Comparison of ENCODE assay signal across 8 mouse cellular contexts in the genomic region with DNA sequence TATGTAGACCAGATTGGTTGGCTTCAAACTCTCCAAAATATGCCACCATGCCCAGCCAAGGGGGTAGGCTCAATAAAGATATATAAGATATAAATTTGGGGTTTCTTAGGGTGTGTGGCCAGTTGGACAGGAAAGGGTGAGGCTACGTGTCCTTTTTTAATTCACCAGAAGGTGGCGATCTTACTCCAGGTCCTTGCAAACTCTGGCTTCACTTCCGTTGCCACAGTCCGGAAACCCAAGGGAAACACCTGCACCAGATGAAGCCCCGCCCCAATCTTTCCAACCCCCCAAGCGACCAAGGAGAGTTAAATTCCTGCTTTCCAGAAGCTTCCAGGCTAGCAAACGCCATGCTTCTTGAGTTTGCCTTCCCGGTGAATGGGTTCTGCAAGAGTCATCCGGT. TPM values are rescaled to one million over a fixed set of nuclear protein-coding genes. Genes with fewer than 3 reads are reported as not detected.
A peak's percentile ranks its signal among the peaks of the same experiment; 100 is the strongest.
DNase-seq lines count a peak whose midpoint lies in the region; ATAC-seq and TF ChIP-seq lines count a peak whose summit lies in the region.

No protein-coding gene starts in this region.

- peak; percentile 88 for TF ChIP-seq CTCF in liver, postnatal 0 days (IDR thresholded peaks at IDR 0.05; ENCODE audit: low read depth)

- 0 out of 2 replicates have a peak overlapping the region, but pooled peaks have one; percentile 46 for H3K27ac ChIP-seq in heart, embryonic 15.5 days
- no peak overlapping the region for H3K27ac ChIP-seq in kidney, embryonic 16.5 days (ENCODE audit: low read length)
- no peak overlapping the region for H3K27ac ChIP-seq in liver, postnatal 0 days (ENCODE audit: low read depth)
- H3K27ac ChIP-seq in neural tube, embryonic 12.5 days, result no peak overlapping the region

- ATAC-seq in CD4-positive, CD25-positive, alpha-beta regulatory T cell, adult 4 months, result peak; percentile 97
- ATAC-seq in activated CD4-positive, CD25-positive, alpha-beta regulatory T cell, adult 4 months, result peak; percentile 98
- peak; percentile 79 for ATAC-seq in erythroblast, adult 5-6 weeks (replicated peaks; ENCODE audit: low FRiP score, poor library complexity, severe bottlenecking)
- ATAC-seq in heart, embryonic 15.5 days (replicated peaks; ENCODE audit: insufficient number of reproducible peaks, insufficient read depth, low FRiP score, low read depth), result no peak
- ATAC-seq in kidney, embryonic 16.5 days (ENCODE audit: low FRiP score, low TSS enrichment), result peak; percentile 65; the same call in 1 of the 2 replicates
- peak; percentile 62 for ATAC-seq in liver, postnatal 0 days
- peak; percentile 58; the same call in 1 of the 2 replicates for ATAC-seq in neural tube, embryonic 12.5 days (ENCODE audit: low FRiP score, low read depth)

- H3K4me2 ChIP-seq in heart, embryonic 15.5 days, result peak overlapping the region; percentile 11; the same call in 1 of the 2 replicates
- no peak overlapping the region; the same call in 1 of the 2 replicates for H3K4me2 ChIP-seq in kidney, embryonic 16.5 days (replicated peaks; ENCODE audit: low read depth, low read length)
- no peak overlapping the region for H3K4me2 ChIP-seq in liver, postnatal 0 days (ENCODE audit: low read depth, low read length)
- H3K4me2 ChIP-seq in neural tube, embryonic 12.5 days (replicated peaks), result no peak overlapping the region

- 19% methylated on average over 9 of the region's 9 CpGs for WGBS in heart, embryonic 15.5 days
- 19% methylated on average over 9 of the region's 9 CpGs for WGBS in kidney, embryonic 16.5 days
- WGBS in liver, postnatal 0 days (ENCODE audit: insufficient replicate concordance), result 12% methylated on average over 9 of the region's 9 CpGs
- 22% methylated on average over 9 of the region's 9 CpGs for WGBS in neural tube, embryonic 12.5 days

- no peaks in the 10 kb centered on the region for H3K9me3 ChIP-seq in heart, embryonic 15.5 days (replicated peaks)
- no peaks in the 10 kb centered on the region for H3K9me3 ChIP-seq in kidney, embryonic 16.5 days (ENCODE audit: low read length)
- no peaks in the 10 kb centered on the region for H3K9me3 ChIP-seq in liver, postnatal 0 days (ENCODE audit: low read length)
- H3K9me3 ChIP-seq in neural tube, embryonic 12.5 days, result no peaks in the 10 kb centered on the region

- TF ChIP-seq EP300 in liver, postnatal 0 days (IDR thresholded peaks at IDR 0.05; ENCODE audit: low read depth), result 0 out of 2 replicates have a peak, but pooled peaks have one; percentile 8

- no peaks in the 10 kb centered on the region for H3K36me3 ChIP-seq in heart, embryonic 15.5 days
- no peaks in the 10 kb centered on the region for H3K36me3 ChIP-seq in kidney, embryonic 16.5 days (ENCODE audit: insufficient read depth, low read length)
- no peaks in the 10 kb centered on the region for H3K36me3 ChIP-seq in liver, postnatal 0 days (replicated peaks; ENCODE audit: insufficient read depth, low read length)
- no peaks in the 10 kb centered on the region for H3K36me3 ChIP-seq in neural tube, embryonic 12.5 days

- no peak overlapping the region for H3K9ac ChIP-seq in heart, embryonic 15.5 days
- no peak overlapping the region; the same call in 1 of the 2 replicates for H3K9ac ChIP-seq in kidney, embryonic 16.5 days (replicated peaks; ENCODE audit: low read length)
- no peak overlapping the region for H3K9ac ChIP-seq in liver, postnatal 0 days (replicated peaks)
- no peak overlapping the region for H3K9ac ChIP-seq in neural tube, embryonic 12.5 days

- H3K4me1 ChIP-seq in heart, embryonic 15.5 days (replicated peaks), result peaks cover 23% of the 10 kb centered on the region
- H3K4me1 ChIP-seq in kidney, embryonic 16.5 days (ENCODE audit: insufficient read depth, low read length), result peaks cover 5% of the 10 kb centered on the region
- H3K4me1 ChIP-seq in liver, postnatal 0 days (ENCODE audit: insufficient read depth), result peaks cover 4% of the 10 kb centered on the region; the same call in 1 of the 2 replicates
- no peaks in the 10 kb centered on the region for H3K4me1 ChIP-seq in neural tube, embryonic 12.5 days

- peak; percentile 76 for DNase-seq in liver, postnatal 0 days
- DNase-seq in thymus, postnatal 0 days (ENCODE audit: low spot score), result peak; percentile 89

- H3K4me3 ChIP-seq in heart, embryonic 15.5 days, result no peak overlapping the region
- no peak overlapping the region for H3K4me3 ChIP-seq in kidney, embryonic 16.5 days (ENCODE audit: low read length)
- H3K4me3 ChIP-seq in liver, postnatal 0 days (ENCODE audit: low read depth, low read length), result no peak overlapping the region
- no peak overlapping the region for H3K4me3 ChIP-seq in neural tube, embryonic 12.5 days

- H3K27me3 ChIP-seq in heart, embryonic 15.5 days, result no peaks in the 10 kb centered on the region
- no peaks in the 10 kb centered on the region for H3K27me3 ChIP-seq in kidney, embryonic 16.5 days (ENCODE audit: insufficient read depth, low read length)
- no peaks in the 10 kb centered on the region for H3K27me3 ChIP-seq in liver, postnatal 0 days (ENCODE audit: insufficient read depth, low read length)
- no peaks in the 10 kb centered on the region for H3K27me3 ChIP-seq in neural tube, embryonic 12.5 days (replicated peaks)

RNA-seq across cellular contexts. Expression of a gene that starts 0.4 kb away (rescaled TPM):
- 10 to 100 TPM; 21.7 to 38.1 TPM for polyA plus RNA-seq in CD4-positive, CD25-positive, alpha-beta regulatory T cell, adult 4 months (2017; shearing (Covaris generic))
- 10 to 100 TPM; 14.5 to 35.2 TPM for polyA plus RNA-seq in activated CD4-positive, CD25-positive, alpha-beta regulatory T cell, adult 4 months (2017; shearing (Covaris generic))
- 23.4 and 27.6 TPM in 2 replicates for total RNA-seq in erythroblast, adult 5-6 weeks (2015; ENCODE audit: low replicate concordance)
- 21.5 and 23.1 TPM in 2 replicates for total RNA-seq in erythroblast, adult 5-6 weeks (2017; ENCODE audit: low replicate concordance)
- polyA plus RNA-seq in heart, embryonic 15.5 days (2015; fragmentation: Nextera tagmentation; extraction: Ambion mirVana), result 149 and 169 TPM in 2 replicates
- 141 and 157 TPM in 2 replicates for polyA plus RNA-seq in kidney, embryonic 16.5 days (2015; fragmentation: Nextera tagmentation; extraction: Ambion mirVana)
- polyA plus RNA-seq in liver, postnatal 0 days (2015; fragmentation: Nextera tagmentation; extraction: Ambion mirVana), result 23.5 and 25.9 TPM in 2 replicates
- polyA plus RNA-seq in neural tube, embryonic 12.5 days (2016; fragmentation: Nextera tagmentation; extraction: Ambion mirVana), result 44.9 and 45.1 TPM in 2 replicates
- polyA plus RNA-seq in thymus, postnatal 0 days (2015; fragmentation: Nextera tagmentation; extraction: Ambion mirVana), result 162 and 178 TPM in 2 replicates

RNA-seq across cellular contexts. Expression of a gene that starts 46.4 kb away (rescaled TPM):
- under 1 TPM; 0.58 to 0.98 TPM for polyA plus RNA-seq in CD4-positive, CD25-positive, alpha-beta regulatory T cell, adult 4 months (2017; shearing (Covaris generic))
- 1 to 10 TPM; 1.9 to 3.8 TPM for polyA plus RNA-seq in activated CD4-positive, CD25-positive, alpha-beta regulatory T cell, adult 4 months (2017; shearing (Covaris generic))
- not detected in 2 replicates for total RNA-seq in erythroblast, adult 5-6 weeks (2015; ENCODE audit: low replicate concordance)
- total RNA-seq in erythroblast, adult 5-6 weeks (2017; ENCODE audit: low replicate concordance), result not detected in 2 replicates
- 70.5 and 85.0 TPM in 2 replicates for polyA plus RNA-seq in heart, embryonic 15.5 days (2015; fragmentation: Nextera tagmentation; extraction: Ambion mirVana)
- polyA plus RNA-seq in kidney, embryonic 16.5 days (2015; fragmentation: Nextera tagmentation; extraction: Ambion mirVana), result 79.6 and 87.5 TPM in 2 replicates
- polyA plus RNA-seq in liver, postnatal 0 days (2015; fragmentation: Nextera tagmentation; extraction: Ambion mirVana), result 4.0 and 4.9 TPM in 2 replicates
- polyA plus RNA-seq in neural tube, embryonic 12.5 days (2016; fragmentation: Nextera tagmentation; extraction: Ambion mirVana), result 21.9 and 24.1 TPM in 2 replicates
- polyA plus RNA-seq in thymus, postnatal 0 days (2015; fragmentation: Nextera tagmentation; extraction: Ambion mirVana), result 46.0 and 46.5 TPM in 2 replicates

RNA-seq across cellular contexts. Expression of a gene that starts 59.7 kb away (rescaled TPM):
- not detected for polyA plus RNA-seq in CD4-positive, CD25-positive, alpha-beta regulatory T cell, adult 4 months (2017; shearing (Covaris generic))
- not detected for polyA plus RNA-seq in activated CD4-positive, CD25-positive, alpha-beta regulatory T cell, adult 4 months (2017; shearing (Covaris generic))
- total RNA-seq in erythroblast, adult 5-6 weeks (2015; ENCODE audit: low replicate concordance), result not detected in 2 replicates
- total RNA-seq in erythroblast, adult 5-6 weeks (2017; ENCODE audit: low replicate concordance), result not detected in 2 replicates
- polyA plus RNA-seq in heart, embryonic 15.5 days (2015; fragmentation: Nextera tagmentation; extraction: Ambion mirVana), result 3,693 and 4,133 TPM in 2 replicates
- 21.9 and 23.5 TPM in 2 replicates for polyA plus RNA-seq in kidney, embryonic 16.5 days (2015; fragmentation: Nextera tagmentation; extraction: Ambion mirVana)
- 1.2 and 4.7 TPM in 2 replicates for polyA plus RNA-seq in liver, postnatal 0 days (2015; fragmentation: Nextera tagmentation; extraction: Ambion mirVana)
- 27.4 and 41.5 TPM in 2 replicates for polyA plus RNA-seq in neural tube, embryonic 12.5 days (2016; fragmentation: Nextera tagmentation; extraction: Ambion mirVana)
- polyA plus RNA-seq in thymus, postnatal 0 days (2015; fragmentation: Nextera tagmentation; extraction: Ambion mirVana), result 7.5 and 7.9 TPM in 2 replicates

Comparison
In these comparisons a context has a peak if more than half of its experiments do, and no peak if none do; other contexts are left out.
1. RNA of a gene that starts 59.7 kb away (polyA plus RNA-seq): 3,693 to 4,133 TPM in heart, embryonic 15.5 days; 27.4 to 41.5 TPM in neural tube, embryonic 12.5 days, 21.9 to 23.5 TPM in kidney, embryonic 16.5 days, 7.5 to 7.9 TPM in thymus, postnatal 0 days, 1.2 to 4.7 TPM in liver, postnatal 0 days, not detected in CD4-positive, CD25-positive, alpha-beta regulatory T cell, adult 4 months and not detected in activated CD4-positive, CD25-positive, alpha-beta regulatory T cell, adult 4 months; every median in the first group is over 10 times any median in the second.